Comparison of ENCODE assay signal across 8 mouse cellular contexts in the genomic region with DNA sequence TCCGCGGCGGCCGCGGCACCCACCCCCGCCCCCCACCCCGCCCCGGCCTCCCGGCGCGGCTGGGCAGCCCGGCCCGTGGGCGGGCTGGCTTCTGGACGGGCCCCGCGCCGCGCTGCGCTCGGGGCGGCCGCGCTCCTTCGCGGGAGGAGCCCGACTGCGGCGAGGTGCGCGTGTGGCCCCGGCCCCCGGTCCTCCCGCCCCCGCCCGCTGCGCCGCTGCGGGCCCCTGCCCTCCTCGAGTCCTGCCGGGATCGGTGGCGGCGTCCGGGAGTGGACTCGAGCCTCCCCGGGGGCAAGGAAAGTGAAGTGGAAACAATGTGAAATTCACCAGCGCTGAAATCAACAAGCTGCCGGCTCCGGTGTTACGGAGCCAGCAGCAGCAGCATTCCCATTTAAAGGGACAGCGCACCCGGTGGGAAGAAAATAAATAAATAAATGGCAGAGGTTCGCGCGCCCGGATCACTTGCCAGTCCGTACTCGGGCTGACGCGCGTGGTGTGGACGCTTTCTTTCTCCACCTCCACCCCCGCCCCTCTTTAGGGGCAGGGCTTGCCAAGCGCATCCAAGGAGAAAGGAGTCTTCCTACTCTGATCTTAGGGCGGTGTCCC. TPM values are rescaled to one million over a fixed set of nuclear protein-coding genes. Genes with fewer than 3 reads are reported as not detected.
DNase-seq lines count a peak whose midpoint lies in the region.

No protein-coding gene starts in this region.

- DNase-seq in ES-CJ7 (ENCODE audit: low read depth, low spot score), result peak; percentile 62
- DNase-seq in cerebellum, adult 11-12 months, result peak; percentile 77
- peak; percentile 61 for DNase-seq in forelimb bud, embryonic 11.5 days (ENCODE audit: low read depth, low spot score)
- DNase-seq in heart, postnatal 25 days (ENCODE audit: low spot score), result peak; percentile 35
- DNase-seq in layer of hippocampus, adult 18-20 months (ENCODE audit: low spot score in 2 of 2), result peak; percentile 26 to 61
- DNase-seq in lung, adult 18-20 months, result peak; percentile 54 to 61
- peak; percentile 36 for DNase-seq in ovary, postnatal 10 days (ENCODE audit: low spot score)
- DNase-seq in thymus, postnatal 10 days (ENCODE audit: low spot score in 2 of 2), result no peak

- intact Hi-C loops in heart, postnatal 25 days (cut with DNase I), result loop anchor here (1.0 to 10.0 kb wide), 3 partner anchors 67 to 645 kb away; a partner anchor contains a TSS

RNA-seq across cellular contexts. Expression of a gene that starts 0.3 kb away (rescaled TPM):
- 1 to 10 TPM; 6.7 to 8.0 TPM for total RNA-seq in heart, postnatal 25 days (2021)
- 10 to 100 TPM; 21.4 to 21.8 TPM for total RNA-seq in layer of hippocampus, adult 18-20 months (2021)

Comparison
In these comparisons a context has a peak if more than half of its experiments do, and no peak if none do; other contexts are left out.
1. DNase-seq: peak in ES-CJ7 (single experiment), cerebellum, adult 11-12 months (single experiment), forelimb bud, embryonic 11.5 days (single experiment), heart, postnatal 25 days (single experiment), layer of hippocampus, adult 18-20 months (2 of 2), lung, adult 18-20 months (2 of 2) and ovary, postnatal 10 days (single experiment); none in thymus, postnatal 10 days (0 of 2).